8 mouse cellular contexts compared by ENCODE assay signal in the genomic region with DNA sequence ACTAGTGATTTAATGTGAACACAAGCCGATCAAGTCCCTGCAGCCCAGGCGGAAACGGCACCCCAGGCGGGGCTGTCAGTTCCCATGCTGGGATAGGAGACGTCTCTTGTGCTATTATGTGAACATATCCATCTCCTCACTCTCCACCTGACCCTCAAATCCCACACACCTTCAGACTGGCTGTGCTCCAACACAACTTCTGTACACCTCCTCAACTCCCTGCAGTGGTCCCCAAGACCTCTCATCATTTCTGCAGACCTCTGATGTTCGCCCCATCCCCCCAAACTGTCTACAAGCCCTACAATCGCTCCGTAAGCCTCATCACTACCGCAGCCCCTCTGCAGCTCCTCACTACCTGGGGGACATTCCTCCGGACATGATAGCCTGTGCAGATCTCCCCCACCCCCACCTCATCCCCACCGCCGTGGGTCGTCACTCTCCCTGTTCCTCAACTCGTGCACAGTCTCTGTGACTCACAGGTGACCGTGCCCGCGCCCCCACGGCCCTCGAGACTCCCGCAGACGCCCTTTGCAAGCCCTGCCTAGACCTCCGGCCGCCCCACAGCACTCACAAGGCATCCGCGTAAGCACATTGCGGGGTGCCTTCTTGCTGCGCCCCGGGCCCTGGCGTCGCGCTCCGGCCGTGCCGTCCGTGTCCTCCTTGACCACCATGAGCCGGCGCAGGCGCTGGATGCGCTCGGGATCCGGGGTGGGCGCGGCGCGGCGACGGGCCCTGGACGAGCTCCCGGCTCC. TPM values are rescaled to one million over a fixed set of nuclear protein-coding genes. Genes with fewer than 3 reads are reported as not detected.
DNase-seq lines count a peak whose midpoint lies in the region; ATAC-seq and TF ChIP-seq lines count a peak whose summit lies in the region.

No protein-coding gene starts in this region.

- no peaks in the 10 kb centered on the region for H3K9me3 ChIP-seq in heart, embryonic 12.5 days (replicated peaks)
- no peaks in the 10 kb centered on the region for H3K9me3 ChIP-seq in E14TG2a.4 (ENCODE audit: low read length)
- no peaks in the 10 kb centered on the region for H3K9me3 ChIP-seq in forebrain, postnatal 0 days (ENCODE audit: low read length)
- H3K9me3 ChIP-seq in midbrain, postnatal 0 days (ENCODE audit: low read length) = no peaks in the 10 kb centered on the region

- H3K27ac ChIP-seq in heart, embryonic 12.5 days (ENCODE audit: poor library complexity, severe bottlenecking) = peak overlapping the region; percentile 72
- H3K27ac ChIP-seq in cerebellum, adult 2 months (ENCODE audit: insufficient read depth, low read length) = no peak overlapping the region; the same call in 1 of the 2 replicates
- peak overlapping the region; percentile 58 for H3K27ac ChIP-seq in forebrain, postnatal 0 days (ENCODE audit: low read depth, low read length)
- H3K27ac ChIP-seq in midbrain, postnatal 0 days (ENCODE audit: low read depth, low read length) = peak overlapping the region; percentile 72

- H3K4me2 ChIP-seq in heart, embryonic 12.5 days = peak overlapping the region; percentile 93
- peak overlapping the region; percentile 79 for H3K4me2 ChIP-seq in forebrain, postnatal 0 days (ENCODE audit: low read depth)
- peak overlapping the region; percentile 78 for H3K4me2 ChIP-seq in midbrain, postnatal 0 days (ENCODE audit: low read depth, low read length, poor library complexity, severe bottlenecking)

- under 1% methylated on average over 49 of the region's 49 CpGs for WGBS in heart, embryonic 12.5 days
- WGBS in cerebellum, adult 2 months = under 1% methylated on average over 49 of the region's 49 CpGs
- WGBS in forebrain, postnatal 0 days = 2% methylated on average over 47 of the region's 49 CpGs
- under 1% methylated on average over 49 of the region's 49 CpGs for WGBS in midbrain, postnatal 0 days

- no peak for DNase-seq in heart, adult 11 months
- DNase-seq in cerebellum, adult 2 months = peak; percentile 25 to 43
- peak; percentile 61 for DNase-seq in forebrain, postnatal 0 days
- peak; percentile 29 for DNase-seq in left cerebral cortex, postnatal 4 days
- DNase-seq in midbrain, postnatal 0 days (ENCODE audit: low spot score) = peak; percentile 11
- DNase-seq in thymus, postnatal 4 days = peak; percentile 57

- intact Hi-C loops in left cerebral cortex, postnatal 4 days (cut with DNase I) = loop anchor here (5.0 kb wide), 1 partner anchor 273 kb away; no protein-coding TSS in a partner anchor

- ATAC-seq in heart, embryonic 12.5 days (ENCODE audit: insufficient number of reproducible peaks, low FRiP score) = peak; percentile 66
- ATAC-seq in forebrain, postnatal 0 days = peak; percentile 49
- peak; percentile 68 for ATAC-seq in midbrain, postnatal 0 days (ENCODE audit: low FRiP score)

- TF ChIP-seq CTCF in E14TG2a.4 (conservative IDR thresholded peaks at IDR 0.05; ENCODE audit: low read length) = no peak
- no peak for TF ChIP-seq CTCF in cerebellum, adult 2 months (IDR thresholded peaks at IDR 0.05; ENCODE audit: borderline replicate concordance, insufficient read depth, low read depth, low read length)
- TF ChIP-seq CTCF in forebrain, postnatal 0 days (IDR thresholded peaks at IDR 0.05; ENCODE audit: low read depth) = no peak
- TF ChIP-seq CTCF in midbrain, postnatal 0 days (IDR thresholded peaks at IDR 0.05) = no peak

- H3K36me3 ChIP-seq in heart, embryonic 12.5 days = peaks cover 11% of the 10 kb centered on the region
- peaks cover 50% of the 10 kb centered on the region for H3K36me3 ChIP-seq in E14TG2a.4 (ENCODE audit: insufficient read depth, low read length)
- H3K36me3 ChIP-seq in forebrain, postnatal 0 days (ENCODE audit: insufficient read depth) = peaks cover 10% of the 10 kb centered on the region; the same call in 1 of the 2 replicates
- 0 out of 2 replicates have a peak, but pooled peaks cover 6% of the 10 kb centered on the region for H3K36me3 ChIP-seq in midbrain, postnatal 0 days (ENCODE audit: insufficient read depth, low read length)

- H3K27me3 ChIP-seq in heart, embryonic 12.5 days (replicated peaks) = no peaks in the 10 kb centered on the region
- no peaks in the 10 kb centered on the region for H3K27me3 ChIP-seq in E14TG2a.4 (ENCODE audit: insufficient read depth, low read length)
- H3K27me3 ChIP-seq in cerebellum, adult 2 months (ENCODE audit: control insufficient read depth, insufficient read depth, low read length) = no peaks in the 10 kb centered on the region
- H3K27me3 ChIP-seq in forebrain, postnatal 0 days (ENCODE audit: insufficient read depth, low read length) = no peaks in the 10 kb centered on the region
- no peaks in the 10 kb centered on the region for H3K27me3 ChIP-seq in midbrain, postnatal 0 days (ENCODE audit: insufficient read depth, low read length)

- peak overlapping the region; percentile 97 for H3K4me3 ChIP-seq in heart, embryonic 12.5 days
- peak overlapping the region; percentile 97 for H3K4me3 ChIP-seq in E14TG2a.4 (replicated peaks; ENCODE audit: low read length)
- H3K4me3 ChIP-seq in cerebellum, adult 2 months (replicated peaks; ENCODE audit: insufficient read depth, low read depth, low read length) = peak overlapping the region; percentile 85
- peak overlapping the region; percentile 77 for H3K4me3 ChIP-seq in forebrain, postnatal 0 days (ENCODE audit: low read depth, low read length)
- peak overlapping the region; percentile 95 for H3K4me3 ChIP-seq in midbrain, postnatal 0 days (ENCODE audit: low read depth, low read length)

- no peak for TF ChIP-seq POLR2A in cerebellum, adult 2 months (IDR thresholded peaks at IDR 0.05; ENCODE audit: borderline replicate concordance, insufficient read depth, low read length)

- H3K9ac ChIP-seq in heart, embryonic 12.5 days = peak overlapping the region; percentile 96
- H3K9ac ChIP-seq in forebrain, postnatal 0 days = peak overlapping the region; percentile 73
- H3K9ac ChIP-seq in midbrain, postnatal 0 days (replicated peaks; ENCODE audit: low read length, poor library complexity, severe bottlenecking) = peak overlapping the region; percentile 87

- peaks cover 39% of the 10 kb centered on the region for H3K4me1 ChIP-seq in heart, embryonic 12.5 days (replicated peaks)
- H3K4me1 ChIP-seq in E14TG2a.4 (replicated peaks; ENCODE audit: low read depth, low read length) = peaks cover 42% of the 10 kb centered on the region
- 0 out of 2 replicates have a peak, but pooled peaks cover 6% of the 10 kb centered on the region for H3K4me1 ChIP-seq in cerebellum, adult 2 months (ENCODE audit: control insufficient read depth, insufficient read depth, low read length)
- H3K4me1 ChIP-seq in forebrain, postnatal 0 days (ENCODE audit: insufficient read depth) = peaks cover 9% of the 10 kb centered on the region
- peaks cover 6% of the 10 kb centered on the region; the same call in 1 of the 2 replicates for H3K4me1 ChIP-seq in midbrain, postnatal 0 days (ENCODE audit: insufficient read depth, low read length)

RNA-seq across cellular contexts. Expression of a gene that starts 0.7 kb away (rescaled TPM):
- polyA plus RNA-seq in heart, embryonic 12.5 days (2016; fragmentation: Nextera tagmentation; extraction: Ambion mirVana) = 13.1 and 14.3 TPM in 2 replicates
- polyA plus RNA-seq in cerebellum, adult 2 months (2012; rRNA removed) = 20.8 and 21.9 TPM in 2 replicates
- 60.9 and 61.7 TPM in 2 replicates for total RNA-seq in forebrain, postnatal 0 days (2014; rRNA removed)
- polyA plus RNA-seq in forebrain, postnatal 0 days (2015; fragmentation: Nextera tagmentation; extraction: Ambion mirVana) = 14.7 and 23.6 TPM in 2 replicates
- 10 to 100 TPM; 92.2 to 93.4 TPM for total RNA-seq in left cerebral cortex, postnatal 4 days (2021)
- total RNA-seq in midbrain, postnatal 0 days (2014; rRNA removed) = 89.2 and 106 TPM in 2 replicates
- 31.8 and 32.9 TPM in 2 replicates for polyA plus RNA-seq in midbrain, postnatal 0 days (2015; fragmentation: Nextera tagmentation; extraction: Ambion mirVana)

RNA-seq across cellular contexts. Expression of a gene that starts 11.2 kb away (rescaled TPM):
- polyA plus RNA-seq in heart, embryonic 12.5 days (2016; fragmentation: Nextera tagmentation; extraction: Ambion mirVana) = 8.6 and 9.2 TPM in 2 replicates
- 6.7 and 6.8 TPM in 2 replicates for polyA plus RNA-seq in cerebellum, adult 2 months (2012; rRNA removed)
- 12.2 and 13.2 TPM in 2 replicates for total RNA-seq in forebrain, postnatal 0 days (2014; rRNA removed)
- polyA plus RNA-seq in forebrain, postnatal 0 days (2015; fragmentation: Nextera tagmentation; extraction: Ambion mirVana) = 8.0 and 10.1 TPM in 2 replicates
- 10 to 100 TPM; 12.2 to 16.1 TPM for total RNA-seq in left cerebral cortex, postnatal 4 days (2021)
- total RNA-seq in midbrain, postnatal 0 days (2014; rRNA removed) = 11.1 TPM in 2 replicates
- polyA plus RNA-seq in midbrain, postnatal 0 days (2015; fragmentation: Nextera tagmentation; extraction: Ambion mirVana) = 8.8 TPM in 2 replicates

RNA-seq across cellular contexts. Expression of a gene that starts 36.0 kb away (rescaled TPM):
- polyA plus RNA-seq in heart, embryonic 12.5 days (2016; fragmentation: Nextera tagmentation; extraction: Ambion mirVana) = 0.46 and 0.64 TPM in 2 replicates
- polyA plus RNA-seq in cerebellum, adult 2 months (2012; rRNA removed) = 0.05 and 0.11 TPM in 2 replicates
- total RNA-seq in forebrain, postnatal 0 days (2014; rRNA removed) = 0.23 and 0.57 TPM in 2 replicates
- polyA plus RNA-seq in forebrain, postnatal 0 days (2015; fragmentation: Nextera tagmentation; extraction: Ambion mirVana) = 0.10 and 0.13 TPM in 2 replicates
- under 1 TPM; 0.28 to 0.30 TPM for total RNA-seq in left cerebral cortex, postnatal 4 days (2021)
- total RNA-seq in midbrain, postnatal 0 days (2014; rRNA removed) = 0.16 and 0.47 TPM in 2 replicates
- 0.06 and 0.07 TPM in 2 replicates for polyA plus RNA-seq in midbrain, postnatal 0 days (2015; fragmentation: Nextera tagmentation; extraction: Ambion mirVana)
